Mouse (Mus musculus) forebrain, embryonic 12.5 days (tissue): ENCODE measurements around the gene Fam149b. TPM values are rescaled to one million over a fixed set of nuclear protein-coding genes. Genes with fewer than 3 reads are reported as not detected.

ENCODE experiments used
- ATAC-seq: fragments of 200-750 bp; cut with Nextera tagmentation; 2 replicates; pipeline ENCODE4 v1.8.0; 2017; ENCODE audit warnings: moderate TSS enrichment; ENCODE audit not compliant: low FRiP score
- H3K27ac ChIP-seq: fragments of 300-500 bp; sonication (generic); 2 replicates; pipeline ENCODE4 v1.5.1; 2016; ENCODE audit warnings: mild to moderate bottlenecking
- H3K27me3 ChIP-seq: fragments of 300-500 bp; sonication (generic); 2 replicates; pipeline ENCODE4 v1.6.1; 2016; ENCODE audit warnings: mild to moderate bottlenecking
- H3K36me3 ChIP-seq: fragments of 300-500 bp; sonication (generic); replicated peaks from 2 replicates; pipeline ENCODE4 v1.6.1; 2016; ENCODE audit warnings: mild to moderate bottlenecking
- H3K4me1 ChIP-seq: fragments of 300-500 bp; sonication (generic); 2 replicates; pipeline ENCODE4 v1.6.1; 2016
- H3K4me2 ChIP-seq: fragments of 300-500 bp; sonication (generic); 2 replicates; pipeline ENCODE4 v1.6.1; 2016; ENCODE audit warnings: mild to moderate bottlenecking, moderate library complexity
- H3K4me3 ChIP-seq: fragments of 300-500 bp; sonication (generic); replicated peaks from 2 replicates; pipeline ENCODE4 v1.5.1; 2016; ENCODE audit warnings: mild to moderate bottlenecking
- H3K9ac ChIP-seq: fragments of 300-500 bp; sonication (generic); 2 replicates; pipeline ENCODE4 v1.6.1; 2016; ENCODE audit warnings: mild to moderate bottlenecking
- H3K9me3 ChIP-seq: fragments of 300-500 bp; sonication (generic); 2 replicates; pipeline ENCODE4 v1.6.1; 2016
- WGBS: fragments of 180-500 bp; shearing (Covaris S2); methylation state at CpG from one replicate; pipeline ENCODE4 v1.1.7; 2016; 5-methylcytosine and 5-hydroxymethylcytosine counted together
- polyA plus RNA-seq: library from polyadenylated mRNA; unstranded; fragments of >200 nt; fragmentation: Nextera tagmentation; extraction: Ambion mirVana; gene quantifications from 2 replicates; pipeline ENCODE4 v1.2.1, GENCODE M21; 2016

Fam149b gene
- polyA plus RNA-seq, 1 experiment from 2014 or later, result 53.0 TPM

GRCm38 (mm10) chr14:20368271-20368670 lies 20.3 kb downstream of the Fam149b start:
- WGBS, result 92% methylated on average over 3 of the region's 3 CpGs
- H3K27ac ChIP-seq, result no peak overlapping the region
- no peaks in the 10 kb centered on the region for H3K27me3 ChIP-seq
- ATAC-seq, result no peak
- H3K9me3 ChIP-seq, result no peaks in the 10 kb centered on the region
- no peak overlapping the region for H3K9ac ChIP-seq
- H3K4me3 ChIP-seq, result no peak overlapping the region
- no peak overlapping the region for H3K4me2 ChIP-seq
- no peaks in the 10 kb centered on the region for H3K4me1 ChIP-seq
- peaks cover 74% of the 10 kb centered on the region for H3K36me3 ChIP-seq

GRCm38 (mm10) chr14:20370798-20371197 lies 22.8 kb downstream of the Fam149b start:
- Histone ChIP-seq H3K4me2 (no peak overlapping the region), H3K36me3 (peaks cover 74% of the 10 kb centered on the region), H3K27ac (no peak overlapping the region), H3K4me3 (no peak overlapping the region), H3K9me3 (no peaks in the 10 kb centered on the region), H3K27me3 (no peaks in the 10 kb centered on the region), H3K4me1 (no peaks in the 10 kb centered on the region), H3K9ac (no peak overlapping the region)
- ATAC-seq, result no peak
- 88% methylated on average over 7 of the region's 7 CpGs for WGBS

GRCm38 (mm10) chr14:20371854-20372253 lies 23.9 kb downstream of the Fam149b start:
- no peak overlapping the region for H3K9ac ChIP-seq
- no peak overlapping the region for H3K27ac ChIP-seq
- H3K4me2 ChIP-seq, result no peak overlapping the region
- no peak overlapping the region for H3K4me3 ChIP-seq
- no peak for ATAC-seq
- WGBS, result 89% methylated on average over 1 of the region's 1 CpGs
- H3K36me3 ChIP-seq, result peaks cover 73% of the 10 kb centered on the region
- H3K27me3 ChIP-seq, result no peaks in the 10 kb centered on the region
- H3K4me1 ChIP-seq, result no peaks in the 10 kb centered on the region
- H3K9me3 ChIP-seq, result no peaks in the 10 kb centered on the region

GRCm38 (mm10) chr14:20377112-20377521 lies 29.2 kb downstream of the Fam149b start:
- WGBS, result 83% methylated on average over 4 of the region's 4 CpGs
- H3K4me3 ChIP-seq, result no peak overlapping the region
- H3K9me3 ChIP-seq, result no peaks in the 10 kb centered on the region
- H3K27ac ChIP-seq, result no peak overlapping the region
- no peak for ATAC-seq
- peaks cover 65% of the 10 kb centered on the region for H3K36me3 ChIP-seq
- H3K27me3 ChIP-seq, result no peaks in the 10 kb centered on the region
- H3K4me2 ChIP-seq, result no peak overlapping the region
- H3K9ac ChIP-seq, result no peak overlapping the region
- no peaks in the 10 kb centered on the region for H3K4me1 ChIP-seq

- H3K9ac ChIP-seq, result no peak overlapping the region
- no peaks in the 10 kb centered on the region for H3K4me1 ChIP-seq
- WGBS, result 46% methylated on average over 13 of the region's 13 CpGs
Observed at GRCm38 (mm10) chr14:20378313-20379061, 30.5 kb downstream of the Fam149b start.

DNA sequence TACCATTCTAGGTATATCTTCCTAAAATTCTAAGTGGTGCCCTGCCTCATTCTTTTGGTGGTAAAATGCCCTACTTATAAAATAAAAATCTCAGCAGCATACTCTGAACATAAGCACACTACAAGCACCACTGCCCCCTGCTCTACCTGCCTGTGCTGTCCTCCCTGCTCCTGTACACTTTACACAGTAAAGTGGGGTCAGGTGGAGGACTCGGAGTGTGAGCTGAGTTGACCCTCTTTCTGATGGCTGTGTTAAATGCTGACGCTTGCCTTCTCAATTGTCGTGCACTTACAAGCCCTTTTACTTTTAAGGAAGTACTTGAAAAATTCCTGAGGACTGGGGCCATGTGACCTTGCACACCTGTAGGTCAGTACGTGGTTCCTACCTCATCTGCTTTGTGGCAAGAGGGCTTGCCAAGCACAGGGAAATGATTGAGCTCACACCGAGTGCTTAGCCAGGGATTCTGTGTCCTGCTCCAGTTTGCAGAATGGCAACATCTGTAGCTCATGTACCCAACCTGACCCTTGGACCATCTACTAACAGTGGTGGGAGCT lies 31.2 kb downstream of the Fam149b start:
- no peak for ATAC-seq
- Histone ChIP-seq H3K36me3 (peaks cover 63% of the 10 kb centered on the region), H3K4me3 (no peak overlapping the region), H3K4me1 (no peaks in the 10 kb centered on the region), H3K27me3 (no peaks in the 10 kb centered on the region), H3K27ac (no peak overlapping the region), H3K4me2 (no peak overlapping the region), H3K9me3 (no peaks in the 10 kb centered on the region), H3K9ac (no peak overlapping the region)
- WGBS, result 93% methylated on average over 5 of the region's 5 CpGs

More at GRCm38 (mm10) chr14:20378313-20379061, 30.5 kb downstream of the Fam149b start:
- Histone ChIP-seq H3K36me3 (peaks cover 64% of the 10 kb centered on the region), H3K4me3 (no peak overlapping the region), H3K27ac (no peak overlapping the region), H3K9me3 (no peaks in the 10 kb centered on the region), H3K27me3 (no peaks in the 10 kb centered on the region), H3K4me2 (no peak overlapping the region)
- ATAC-seq, result no peak

DNA sequence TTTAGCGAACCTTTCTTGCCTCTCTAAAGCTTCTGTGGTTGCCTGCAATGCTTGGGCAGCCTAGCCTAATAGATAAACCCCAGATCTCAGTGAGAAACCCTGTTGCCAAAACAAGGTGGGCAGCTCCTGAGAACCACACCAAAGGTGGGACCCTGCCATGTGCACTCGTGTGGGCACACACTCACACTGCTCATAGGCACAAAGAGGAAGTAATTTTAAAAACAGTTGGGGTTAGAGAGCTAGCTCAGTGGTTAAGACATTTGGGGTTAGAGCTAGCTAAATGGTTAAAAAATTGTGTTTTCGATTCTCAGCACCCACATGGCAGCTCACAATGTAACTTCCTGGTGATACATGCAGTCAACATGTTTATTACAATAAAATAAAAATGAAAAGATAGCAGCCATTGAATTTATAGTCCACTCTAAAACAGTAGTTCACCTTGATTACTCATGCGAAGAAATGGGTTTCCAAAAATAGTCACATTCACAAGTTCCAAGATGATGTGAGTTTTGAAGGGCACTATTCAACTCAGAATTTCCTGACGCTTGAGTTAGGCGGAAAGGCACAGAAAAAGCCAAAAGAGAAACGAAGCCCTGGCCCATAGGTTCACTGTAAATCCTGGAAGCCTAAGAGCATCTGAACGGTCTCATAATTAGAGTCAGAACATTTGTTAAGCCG lies 31.9 kb downstream of the Fam149b start:
- WGBS, result 93% methylated on average over 9 of the region's 9 CpGs
- peaks cover 64% of the 10 kb centered on the region for H3K36me3 ChIP-seq
- no peaks in the 10 kb centered on the region for H3K4me1 ChIP-seq
- H3K9ac ChIP-seq, result no peak overlapping the region
- H3K9me3 ChIP-seq, result no peaks in the 10 kb centered on the region
- no peak overlapping the region for H3K4me3 ChIP-seq
- no peak overlapping the region for H3K4me2 ChIP-seq
- no peaks in the 10 kb centered on the region for H3K27me3 ChIP-seq
- no peak for ATAC-seq
- H3K27ac ChIP-seq, result no peak overlapping the region

DNA sequence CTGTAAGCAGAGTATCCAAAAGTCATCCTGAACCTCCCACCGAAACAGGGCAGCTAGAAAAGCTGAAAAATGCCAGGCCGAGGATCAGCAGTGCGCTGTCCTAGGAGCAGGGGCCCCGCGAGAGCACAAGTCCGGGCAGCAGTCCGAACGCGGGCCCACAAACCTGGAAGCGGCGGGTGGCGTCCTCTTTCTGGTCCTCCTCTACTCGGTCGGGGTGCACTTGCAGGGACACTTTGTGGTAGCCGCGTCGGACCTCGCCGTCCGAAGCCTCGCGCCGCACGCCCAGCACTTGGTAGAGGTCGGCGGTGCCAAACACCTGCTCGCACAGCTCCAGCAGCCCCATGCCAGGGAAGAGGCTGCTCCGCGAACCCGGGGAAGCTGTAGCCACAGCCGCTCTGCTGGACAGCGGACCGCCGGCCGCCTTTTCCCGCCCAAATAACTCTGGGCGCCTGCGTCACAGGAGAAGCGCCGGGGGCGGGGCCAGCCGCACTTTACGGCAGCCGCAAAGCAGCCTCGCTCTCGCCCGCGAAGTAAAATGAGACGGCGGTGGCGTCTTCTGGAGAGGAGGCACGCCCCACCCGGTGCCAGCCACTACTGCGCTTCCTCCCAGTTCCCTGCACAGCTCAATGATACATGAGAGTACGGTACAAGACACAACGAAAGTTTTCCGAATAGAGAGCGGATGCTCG lies 40.6 kb downstream of the Fam149b start, which contains the start of gene Dnajc9:
TSS of gene Dnajc9 (minus strand) at position 470 of the 689 bp plus-strand sequence.
- under 1% methylated on average over 59 of the region's 59 CpGs for WGBS
- Histone ChIP-seq H3K27me3 (no peaks in the 10 kb centered on the region), H3K4me3 (peak within 1 kb of the TSS; percentile 81), H3K9me3 (no peaks in the 10 kb centered on the region), H3K4me2 (peak within 1 kb of the TSS; percentile 83), H3K27ac (peak within 1 kb of the TSS; percentile 80), H3K36me3 (peaks cover 40% of the 10 kb centered on the region), H3K9ac (peak within 1 kb of the TSS; percentile 87), H3K4me1 (peaks cover 43% of the 10 kb centered on the region)
- peak; percentile 78 for ATAC-seq

DNA sequence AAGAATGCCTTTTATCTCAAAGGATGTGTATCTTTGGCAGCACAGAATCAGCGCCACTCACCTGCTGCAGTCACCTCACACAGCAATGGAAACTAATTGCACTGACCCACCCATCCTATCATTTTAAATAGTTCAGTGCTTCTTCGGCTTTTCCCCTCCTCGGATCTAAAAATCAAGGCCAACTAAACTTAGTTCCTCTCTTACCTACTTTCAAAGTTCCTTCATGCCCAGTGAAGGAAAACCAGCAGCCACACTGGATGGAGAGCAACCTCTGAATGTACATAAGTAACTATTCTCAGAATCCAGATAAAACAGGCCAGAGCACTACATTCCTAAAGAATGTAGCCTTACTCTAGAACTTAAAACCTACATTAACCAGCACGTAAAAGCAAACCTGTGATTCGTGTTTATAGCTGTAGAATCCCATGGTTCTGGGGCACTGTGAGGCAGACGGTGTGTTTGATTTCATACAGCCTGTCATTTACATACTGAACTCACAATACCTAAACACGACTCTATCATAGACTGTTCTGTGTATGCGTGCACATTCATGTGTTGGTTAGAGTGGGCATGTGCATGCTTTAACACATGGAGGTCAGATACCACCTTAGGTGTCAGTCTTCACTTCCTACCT lies 41.6 kb downstream of the Fam149b start:
- Histone ChIP-seq H3K4me3 (peak overlapping the region; percentile 81), H3K9ac (peak overlapping the region; percentile 87), H3K4me2 (peak overlapping the region; percentile 83), H3K36me3 (peaks cover 31% of the 10 kb centered on the region), H3K27me3 (no peaks in the 10 kb centered on the region), H3K4me1 (peaks cover 47% of the 10 kb centered on the region), H3K9me3 (no peaks in the 10 kb centered on the region), H3K27ac (no peak overlapping the region)
- 91% methylated on average over 8 of the region's 8 CpGs for WGBS
- ATAC-seq, result no peak

GRCm38 (mm10) chr14:20392326-20392725 lies 44.4 kb downstream of the Fam149b start:
- ATAC-seq, result no peak
- H3K36me3 ChIP-seq, result peaks cover 5% of the 10 kb centered on the region; the same call in 1 of the 2 replicates
- peaks cover 27% of the 10 kb centered on the region for H3K4me1 ChIP-seq
- H3K4me3 ChIP-seq, result no peak overlapping the region
- H3K27ac ChIP-seq, result no peak overlapping the region
- 81% methylated on average over 4 of the region's 4 CpGs for WGBS
- H3K9me3 ChIP-seq, result no peaks in the 10 kb centered on the region
- no peak overlapping the region for H3K9ac ChIP-seq
- H3K4me2 ChIP-seq, result no peak overlapping the region
- no peaks in the 10 kb centered on the region for H3K27me3 ChIP-seq

DNA sequence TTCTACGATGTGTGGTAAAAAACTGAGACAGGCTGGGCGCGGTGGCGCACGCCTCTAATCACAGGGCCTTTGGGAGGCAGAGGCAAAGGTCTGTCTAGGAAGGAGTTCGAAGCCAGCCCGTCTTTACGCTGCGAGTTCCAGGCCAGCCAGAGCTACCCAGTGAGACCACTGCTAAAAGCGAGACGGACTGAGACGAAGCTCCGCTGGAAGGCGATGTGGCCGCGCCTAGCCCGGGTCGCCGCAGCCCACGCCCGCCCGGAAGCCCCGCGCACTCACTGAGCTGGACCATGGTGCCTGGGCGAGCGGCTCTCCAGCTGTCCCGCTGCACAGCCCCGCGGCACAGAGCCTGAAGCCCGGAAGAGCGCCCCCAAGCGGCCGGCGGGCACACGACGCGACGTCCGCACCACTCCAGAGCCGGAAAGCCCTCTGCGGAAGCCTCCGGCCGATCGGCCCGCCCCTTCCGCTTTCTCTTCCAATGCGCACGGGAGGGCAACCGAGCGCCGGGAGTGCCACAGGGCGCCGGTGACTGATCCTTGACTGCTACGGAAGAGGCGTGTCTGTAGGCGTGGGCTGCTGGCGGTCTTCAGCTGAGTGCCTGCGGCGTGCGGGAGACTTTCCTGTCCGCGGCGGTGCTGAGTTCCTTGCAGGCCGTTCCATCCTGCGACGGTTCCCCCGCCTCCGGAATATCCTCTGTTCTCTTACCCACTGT lies 45.4 kb downstream of the Fam149b start, which contains the start of gene Mrps16:
TSS of gene Mrps16 (minus strand) at position 430 of the 709 bp plus-strand sequence.
- H3K27me3 ChIP-seq, result no peaks in the 10 kb centered on the region
- peak within 1 kb of the TSS; percentile 70 for H3K4me3 ChIP-seq
- H3K4me2 ChIP-seq, result peak within 1 kb of the TSS; percentile 63
- peaks cover 5% of the 10 kb centered on the region; the same call in 1 of the 2 replicates for H3K36me3 ChIP-seq
- no peaks in the 10 kb centered on the region for H3K9me3 ChIP-seq
- H3K4me1 ChIP-seq, result peaks cover 17% of the 10 kb centered on the region
- WGBS, result under 1% methylated on average over 66 of the region's 68 CpGs
- peak within 1 kb of the TSS; percentile 87 for H3K27ac ChIP-seq
- peak; percentile 97 for ATAC-seq
- H3K9ac ChIP-seq, result peak within 1 kb of the TSS; percentile 86
